Mouse (Mus musculus) E14TG2a.4 (cell line): ENCODE measurements around the gene Rhbdd2.
A peak's percentile ranks its signal among the peaks of the same experiment; 100 is the strongest.
"Not testable (repeated sequence)": the region's sequence is repeated elsewhere in the genome, so short reads cannot be mapped to it uniquely, and the experiment has no call there.

Experiments used
- H3K27me3 ChIP-seq: 2 replicates; pipeline ENCODE4 v1.6.1; 2014; ENCODE audit warnings: low read length, control low read depth; ENCODE audit not compliant: insufficient read depth
- H3K36me3 ChIP-seq: 2 replicates; pipeline ENCODE4 v1.6.1; 2014; ENCODE audit warnings: low read length, control low read depth; ENCODE audit not compliant: insufficient read depth
- H3K4me1 ChIP-seq: replicated peaks from 2 replicates; pipeline ENCODE4 v1.6.1; 2014; ENCODE audit warnings: low read depth, low read length, control low read depth
- H3K4me3 ChIP-seq: replicated peaks from 2 replicates; pipeline ENCODE4 v1.5.1; 2014; ENCODE audit warnings: mild to moderate bottlenecking, low read length
- H3K9me3 ChIP-seq: 2 replicates; pipeline ENCODE4 v1.6.1; 2014; ENCODE audit warnings: low read length, control low read depth
- CTCF ChIP-seq: conservative IDR thresholded peaks from 2 replicates; pipeline ENCODE4 v1.5.1; 2014; ENCODE audit warnings: low read length
- NANOG ChIP-seq: IDR thresholded peaks from 2 replicates; pipeline ENCODE4 v1.6.1; 2014; ENCODE audit warnings: borderline replicate concordance, low read length, mixed read lengths
- POU5F1 ChIP-seq: IDR thresholded peaks from 2 replicates; pipeline ENCODE4 v1.6.1; 2014; ENCODE audit warnings: low read length, borderline replicate concordance

Rhbdd2 gene

DNA sequence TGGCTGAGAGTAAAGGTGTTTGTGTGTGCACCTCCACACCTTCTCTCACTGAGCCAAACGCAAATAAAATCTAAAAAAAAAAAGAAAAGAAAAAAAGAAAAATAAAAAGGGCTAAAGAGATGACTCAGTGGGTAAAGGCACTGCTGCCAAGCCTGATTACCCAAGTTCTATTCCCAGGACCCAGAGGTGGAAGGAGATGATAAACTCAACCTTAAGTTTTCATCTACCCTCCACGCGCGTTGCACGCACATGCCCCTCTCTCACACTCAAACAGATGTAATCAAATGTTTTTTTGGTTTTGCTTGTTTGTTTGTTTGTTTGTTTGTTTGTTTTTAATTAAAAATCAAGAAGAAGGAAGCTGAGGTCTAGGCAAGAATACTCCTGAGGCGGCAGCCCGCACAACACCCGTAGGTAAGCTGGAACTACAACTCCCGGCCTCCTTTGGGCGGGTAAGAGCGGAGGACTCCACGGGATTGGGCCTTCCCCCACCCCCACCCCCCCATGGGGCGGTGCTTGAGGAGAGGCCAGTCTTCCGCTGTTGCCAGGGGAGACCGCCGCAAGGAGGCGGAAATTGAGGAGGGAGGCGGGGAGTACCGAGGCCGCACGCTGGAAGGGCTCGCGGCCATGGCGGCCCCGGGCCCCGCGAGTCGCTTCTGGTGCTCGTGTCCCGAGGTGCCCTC is at the start of gene Rhbdd2:
Gene Rhbdd2, plus strand, starts transcription at position 502 of the 680 bp plus-strand sequence.
- no peaks in the 10 kb centered on the region for H3K9me3 ChIP-seq
- H3K36me3 ChIP-seq, result peaks cover 30% of the 10 kb centered on the region
- H3K4me3 ChIP-seq, result peak within 1 kb of the TSS; percentile 96
- H3K4me1 ChIP-seq, result peaks cover 67% of the 10 kb centered on the region
- TF ChIP-seq CTCF, result no peak
- TF ChIP-seq NANOG, result no peak
- no peak for TF ChIP-seq POU5F1
- no peaks in the 10 kb centered on the region for H3K27me3 ChIP-seq

- TF ChIP-seq NANOG (no peak), POU5F1 (no peak), CTCF (no peak)
- Histone ChIP-seq H3K36me3 (no peaks in the 10 kb centered on the region), H3K4me1 (no peaks in the 10 kb centered on the region), H3K27me3 (no peaks in the 10 kb centered on the region), H3K9me3 (peaks cover 10% of the 10 kb centered on the region; the same call in 1 of the 2 replicates), H3K4me3 (no peak overlapping the region)
Observed at GRCm38 (mm10) chr5:135585691-135586090, 46.7 kb upstream of the Rhbdd2 start.

DNA sequence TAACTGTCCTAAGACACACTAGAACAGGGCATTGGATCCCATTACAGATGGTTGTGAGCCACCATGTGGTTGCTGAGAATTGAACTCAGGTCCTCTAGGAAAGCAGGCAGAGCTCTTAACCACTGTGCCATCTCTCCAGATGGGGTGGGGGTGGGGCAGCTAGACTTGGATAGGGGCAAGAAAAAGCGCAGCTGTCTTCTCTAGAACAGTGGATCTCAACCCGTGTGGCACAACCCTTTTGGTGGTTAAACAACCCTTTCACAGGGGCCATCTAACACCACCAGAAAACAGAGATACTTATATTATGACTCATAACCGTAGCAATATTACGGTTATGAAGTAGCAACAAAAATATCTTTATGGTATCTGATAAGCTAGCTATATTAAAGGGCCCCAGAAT is 44.7 kb upstream of the Rhbdd2 start:
- Histone ChIP-seq H3K4me1 (no peaks in the 10 kb centered on the region), H3K9me3 (peaks cover 22% of the 10 kb centered on the region), H3K36me3 (no peaks in the 10 kb centered on the region), H3K27me3 (no peaks in the 10 kb centered on the region), H3K4me3 (no peak overlapping the region)
- TF ChIP-seq POU5F1 (no peak), CTCF (no peak), NANOG (no peak)

DNA sequence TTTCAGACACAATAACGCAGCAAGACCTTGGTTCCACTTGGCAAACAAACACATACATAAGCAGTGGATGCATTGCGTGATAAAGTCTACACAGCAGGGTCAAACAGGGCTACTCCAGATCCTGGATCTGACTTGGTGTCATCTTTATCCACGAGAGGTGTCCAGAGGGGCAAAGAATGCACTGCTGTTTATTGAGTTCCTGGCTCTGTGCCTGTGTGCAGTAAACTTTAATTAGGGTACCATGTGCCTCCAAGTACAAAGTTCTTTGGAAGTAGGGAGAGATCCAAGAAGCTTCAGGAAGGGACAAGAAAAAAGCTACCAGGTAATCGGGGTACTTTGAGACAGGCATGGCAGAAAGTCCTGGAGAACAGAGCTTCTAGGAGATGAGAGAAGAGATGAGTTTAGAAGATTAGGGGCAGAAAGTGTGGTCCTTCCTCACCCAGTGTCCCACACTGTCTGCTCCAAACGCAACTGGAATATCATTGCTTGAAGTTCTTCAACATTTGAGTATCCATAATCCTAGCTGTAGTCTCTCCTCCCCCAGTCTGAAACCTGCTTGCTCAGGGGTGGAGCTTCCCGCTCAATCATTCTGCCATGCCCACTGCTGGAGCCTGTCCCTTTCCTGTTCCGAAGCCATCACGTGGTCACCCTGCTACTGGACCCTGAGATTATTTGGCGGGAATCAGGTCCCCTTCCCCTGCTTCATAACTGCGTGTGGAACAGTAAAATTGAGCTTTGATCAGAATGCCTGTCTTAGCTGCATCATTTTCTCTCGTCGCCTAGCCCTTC is 42.2 kb upstream of the Rhbdd2 start:
- H3K4me3 ChIP-seq, result no peak overlapping the region
- TF ChIP-seq POU5F1 (no peak), NANOG (no peak), CTCF (no peak)
- H3K27me3 ChIP-seq, result no peaks in the 10 kb centered on the region
- peaks cover 22% of the 10 kb centered on the region for H3K9me3 ChIP-seq
- no peaks in the 10 kb centered on the region for H3K36me3 ChIP-seq
- H3K4me1 ChIP-seq, result no peaks in the 10 kb centered on the region; the same call in 1 of the 2 replicates

GRCm38 (mm10) chr5:135604643-135605042 is 27.8 kb upstream of the Rhbdd2 start:
- H3K4me1 ChIP-seq, H3K36me3 ChIP-seq, H3K27me3 ChIP-seq, H3K4me3 ChIP-seq: not testable (repeated sequence)
- H3K9me3 ChIP-seq, result peaks cover 37% of the 10 kb centered on the region

DNA sequence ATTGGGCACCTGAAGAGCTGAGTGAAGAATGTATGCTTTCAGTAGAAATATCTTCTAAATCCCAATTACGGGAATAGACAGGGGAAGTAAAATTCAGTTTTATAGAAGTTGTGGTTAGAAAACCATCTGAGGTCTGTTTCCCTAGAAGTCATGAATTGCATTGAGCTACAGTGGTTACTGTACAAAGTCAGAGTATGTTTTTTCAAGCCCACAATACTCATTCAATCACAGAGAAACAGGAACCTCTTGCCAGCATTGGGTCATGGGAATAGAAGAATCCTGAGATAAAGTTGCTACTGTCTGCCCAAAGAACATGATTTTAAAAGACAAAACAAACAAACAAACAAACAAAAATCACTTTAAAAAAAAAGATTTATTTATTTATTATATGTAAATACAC is 25.7 kb upstream of the Rhbdd2 start:
- not testable (repeated sequence) for H3K4me1 ChIP-seq, H3K36me3 ChIP-seq, H3K27me3 ChIP-seq, H3K4me3 ChIP-seq
- H3K9me3 ChIP-seq, result peaks cover 20% of the 10 kb centered on the region

GRCm38 (mm10) chr5:135607581-135607980 is 24.8 kb upstream of the Rhbdd2 start:
- peaks cover 16% of the 10 kb centered on the region for H3K9me3 ChIP-seq
- TF ChIP-seq CTCF (no peak), NANOG (no peak), POU5F1 (no peak)
- H3K27me3 ChIP-seq, result no peaks in the 10 kb centered on the region
- no peaks in the 10 kb centered on the region for H3K36me3 ChIP-seq
- no peak overlapping the region for H3K4me3 ChIP-seq
- peaks cover 7% of the 10 kb centered on the region; the same call in 1 of the 2 replicates for H3K4me1 ChIP-seq

- no peak for TF ChIP-seq NANOG
- no peak for TF ChIP-seq POU5F1
- H3K36me3 ChIP-seq, result no peaks in the 10 kb centered on the region
- H3K4me3 ChIP-seq, result no peak overlapping the region
- H3K27me3 ChIP-seq, result peaks cover 1% of the 10 kb centered on the region; the same call in 1 of the 2 replicates
- H3K4me1 ChIP-seq, result peaks cover 7% of the 10 kb centered on the region; the same call in 1 of the 2 replicates
- peaks cover 9% of the 10 kb centered on the region for H3K9me3 ChIP-seq
Observed at GRCm38 (mm10) chr5:135609794-135610193, 22.6 kb upstream of the Rhbdd2 start.

- not testable (repeated sequence) for H3K9me3 ChIP-seq
Observed at GRCm38 (mm10) chr5:135619741-135620140, 12.7 kb upstream of the Rhbdd2 start.

More at GRCm38 (mm10) chr5:135619741-135620140, 12.7 kb upstream of the Rhbdd2 start:
- H3K4me3 ChIP-seq, H3K36me3 ChIP-seq, H3K4me1 ChIP-seq, H3K27me3 ChIP-seq: not testable (repeated sequence)
